Mouse (Mus musculus): ENCODE measurements around the gene Gtf3a. TPM values are rescaled to one million over a fixed set of nuclear protein-coding genes. Genes with fewer than 3 reads are reported as not detected.

Gene Gtf3a
- polyA plus RNA-seq, 1 experiment from 2014 or later, result 109 TPM

DNA sequence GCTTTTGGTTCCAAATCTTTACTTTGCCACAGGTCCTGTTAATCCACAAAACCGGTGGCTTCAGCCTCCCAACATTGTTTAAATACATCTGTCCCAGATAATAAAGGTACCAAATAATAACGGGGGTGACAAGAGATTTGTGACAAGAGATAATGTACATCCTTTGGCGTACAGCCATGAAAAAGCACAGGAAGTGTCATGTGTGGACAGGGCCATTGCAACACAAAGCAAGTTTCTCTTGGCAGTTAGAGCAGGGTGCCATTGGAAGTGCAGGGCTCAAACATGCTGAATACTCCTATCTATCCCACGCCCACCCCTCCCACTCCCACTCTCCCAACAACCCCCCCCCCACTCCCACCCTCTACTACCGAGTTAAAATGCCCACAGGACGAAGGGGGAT, 46.5 kb downstream of the Gtf3a start:
- H3K27ac ChIP-seq, result no peak overlapping the region
- 55% methylated on average over 6 of the region's 6 CpGs for WGBS
- H3K4me2 ChIP-seq, result no peak overlapping the region
- H3K4me1 ChIP-seq, result no peaks in the 10 kb centered on the region
- no peaks in the 10 kb centered on the region for H3K27me3 ChIP-seq
- no peak for ATAC-seq (ENCODE audit: insufficient number of reproducible peaks, low FRiP score, low TSS enrichment, low read depth)
- no peaks in the 10 kb centered on the region for H3K9me3 ChIP-seq
- H3K9ac ChIP-seq, result no peak overlapping the region
- H3K36me3 ChIP-seq, result no peaks in the 10 kb centered on the region
- H3K4me3 ChIP-seq, result no peak overlapping the region

- no peaks in the 10 kb centered on the region for H3K27me3 ChIP-seq
- no peaks in the 10 kb centered on the region for H3K9me3 ChIP-seq
- H3K4me3 ChIP-seq, result no peak overlapping the region
- no peak for ATAC-seq (ENCODE audit: insufficient number of reproducible peaks, low FRiP score, low TSS enrichment, low read depth)
- 85% methylated on average over 7 of the region's 7 CpGs for WGBS
- H3K36me3 ChIP-seq, result no peaks in the 10 kb centered on the region
- H3K4me1 ChIP-seq, result no peaks in the 10 kb centered on the region
- no peak overlapping the region for H3K4me2 ChIP-seq
- no peak overlapping the region for H3K9ac ChIP-seq
- H3K27ac ChIP-seq, result no peak overlapping the region
These were observed 48.4 kb downstream of the Gtf3a start for GRCm38 (mm10) chr5:146996812-146997211.

DNA sequence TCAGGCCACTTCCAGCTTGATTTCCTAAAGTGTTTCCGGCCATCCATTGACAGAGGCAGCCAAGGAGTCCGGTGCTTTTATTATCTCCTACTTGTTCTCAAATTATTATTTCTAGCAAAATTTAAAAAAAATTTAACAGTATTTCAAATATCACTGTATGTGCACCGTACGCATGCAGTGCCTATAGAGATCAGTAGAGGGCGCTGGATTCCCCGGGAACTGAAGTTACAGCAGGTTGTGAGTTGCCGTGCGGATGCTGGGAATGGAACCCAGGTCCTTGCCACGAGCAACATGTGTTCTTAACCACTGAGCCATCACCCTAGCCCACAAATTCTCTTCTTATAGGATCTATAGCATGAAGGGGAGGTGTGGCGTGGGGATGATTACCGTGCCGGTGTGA, 50.3 kb downstream of the Gtf3a start:
- H3K27me3 ChIP-seq, result no peaks in the 10 kb centered on the region

DNA sequence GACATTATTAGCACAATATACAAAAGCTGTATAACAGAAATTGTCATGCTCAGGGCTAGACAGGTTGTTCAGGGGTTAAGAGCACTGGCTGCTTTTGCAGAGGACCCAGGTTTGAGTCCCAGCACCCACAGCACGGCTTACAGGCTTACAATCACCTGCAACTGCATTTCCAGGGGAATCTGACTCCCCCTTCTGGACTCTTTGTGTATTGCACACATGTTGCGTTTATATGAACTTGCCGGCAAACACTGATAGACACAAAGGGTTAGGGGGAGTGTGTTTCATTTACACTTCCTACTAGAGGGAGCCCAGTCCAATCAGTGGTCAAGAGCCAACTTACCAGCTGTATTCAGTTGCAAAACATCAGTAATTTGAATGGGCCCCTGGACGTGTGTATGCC, 52.9 kb downstream of the Gtf3a start:
- Histone ChIP-seq H3K4me1 (no peaks in the 10 kb centered on the region), H3K27ac (no peak overlapping the region), H3K4me3 (no peak overlapping the region), H3K36me3 (no peaks in the 10 kb centered on the region), H3K4me2 (no peak overlapping the region), H3K9ac (no peak overlapping the region), H3K9me3 (no peaks in the 10 kb centered on the region), H3K27me3 (no peaks in the 10 kb centered on the region)
- ATAC-seq (ENCODE audit: insufficient number of reproducible peaks, low FRiP score, low TSS enrichment, low read depth), result no peak
- WGBS, result 81% methylated on average over 4 of the region's 4 CpGs

More for the DNA sequence above, 50.3 kb downstream of the Gtf3a start:
- H3K27ac ChIP-seq, result no peak overlapping the region
- ATAC-seq (ENCODE audit: insufficient number of reproducible peaks, low FRiP score, low TSS enrichment, low read depth), result no peak
- H3K9ac ChIP-seq, result no peak overlapping the region
- no peaks in the 10 kb centered on the region for H3K9me3 ChIP-seq
- 92% methylated on average over 12 of the region's 12 CpGs for WGBS
- no peak overlapping the region for H3K4me2 ChIP-seq
- no peaks in the 10 kb centered on the region for H3K4me1 ChIP-seq
- H3K36me3 ChIP-seq, result no peaks in the 10 kb centered on the region
- no peak overlapping the region for H3K4me3 ChIP-seq

DNA sequence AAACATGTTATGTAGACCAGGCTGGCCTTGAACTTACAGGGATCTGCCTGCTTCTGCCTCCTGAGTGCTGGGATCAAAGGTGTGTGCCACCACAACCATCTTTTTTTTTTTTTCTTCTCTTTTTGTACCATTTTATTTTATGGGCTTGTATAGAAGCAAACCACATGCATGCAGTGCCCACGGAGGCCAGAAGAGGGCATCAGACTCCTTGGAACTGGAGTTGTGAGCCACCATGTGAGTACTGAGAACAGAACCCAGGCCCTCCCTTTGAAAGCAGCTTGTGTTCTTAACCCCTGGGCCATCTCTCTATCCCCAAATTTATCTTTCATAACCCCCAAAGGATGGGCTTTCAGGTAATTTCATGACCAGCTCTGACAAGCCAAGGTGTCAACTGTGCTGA, 54.8 kb downstream of the Gtf3a start:
- no peak overlapping the region for H3K4me3 ChIP-seq
- WGBS, result 48% methylated on average over 1 of the region's 1 CpGs
- no peak for ATAC-seq (ENCODE audit: insufficient number of reproducible peaks, low FRiP score, low TSS enrichment, low read depth)
- H3K27me3 ChIP-seq, result no peaks in the 10 kb centered on the region
- no peak overlapping the region for H3K4me2 ChIP-seq
- no peak overlapping the region for H3K9ac ChIP-seq
- H3K9me3 ChIP-seq, result no peaks in the 10 kb centered on the region
- no peaks in the 10 kb centered on the region for H3K36me3 ChIP-seq
- no peaks in the 10 kb centered on the region for H3K4me1 ChIP-seq
- H3K27ac ChIP-seq, result no peak overlapping the region

Other genes starting within 250 kb of the Gtf3a start
- gene Usp12, start 153.7 kb upstream of the Gtf3a start, polyA plus RNA-seq (2015; fragmentation: Nextera tagmentation; extraction: Ambion mirVana), result 15.5 and 16.6 TPM in 2 replicates
- gene Rpl21, start 115.8 kb upstream of the Gtf3a start, polyA plus RNA-seq (2015; fragmentation: Nextera tagmentation; extraction: Ambion mirVana), result 448 and 534 TPM in 2 replicates
- gene Rasl11a, start 103.6 kb upstream of the Gtf3a start, polyA plus RNA-seq (2015; fragmentation: Nextera tagmentation; extraction: Ambion mirVana), result 11.4 and 11.5 TPM in 2 replicates
- gene Mtif3, start 15.1 kb downstream of the Gtf3a start, polyA plus RNA-seq (2015; fragmentation: Nextera tagmentation; extraction: Ambion mirVana), result 22.9 and 25.6 TPM in 2 replicates
- gene Lnx2, start 127.9 kb downstream of the Gtf3a start, polyA plus RNA-seq (2015; fragmentation: Nextera tagmentation; extraction: Ambion mirVana), result 14.2 and 15.7 TPM in 2 replicates
- gene Polr1d, start 128.4 kb downstream of the Gtf3a start, polyA plus RNA-seq (2015; fragmentation: Nextera tagmentation; extraction: Ambion mirVana), result 135 and 145 TPM in 2 replicates
- gene Gsx1, start 240.0 kb downstream of the Gtf3a start, polyA plus RNA-seq (2015; fragmentation: Nextera tagmentation; extraction: Ambion mirVana), result not detected in 2 replicates

Data from limb, embryonic 15.5 days (tissue).